15 mouse cellular contexts compared by ENCODE assay signal in the genomic region with DNA sequence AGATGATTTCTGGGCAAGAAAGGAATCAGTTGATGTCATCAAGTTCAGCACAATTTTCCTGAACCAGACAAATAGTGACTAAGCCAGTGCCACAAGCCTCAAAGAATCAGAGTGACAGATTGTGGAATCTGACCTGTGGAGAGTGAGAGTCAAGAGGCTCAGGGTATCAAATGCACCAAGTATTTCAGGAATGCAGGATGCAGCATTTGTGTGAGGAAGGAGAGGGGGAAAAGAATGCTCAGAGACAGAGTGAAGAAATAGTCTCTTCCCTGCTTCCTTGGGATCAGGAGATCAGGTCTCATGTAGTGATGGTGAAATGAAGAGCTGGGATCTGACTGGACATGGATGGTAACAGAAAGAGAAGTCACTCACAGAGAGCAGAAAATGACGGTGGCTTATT.
DNase-seq lines count a peak whose midpoint lies in the region; ATAC-seq and TF ChIP-seq lines count a peak whose summit lies in the region.
"Had no signal": no experiment of that assay in that cellular context is flagged by ENCODE, and none has a peak within 500 bp of the region (broad histone marks: within the 10 kb centered on the region; RNA-seq: fewer than 3 reads in every experiment).

No protein-coding gene starts in this region.

- peaks cover 7% of the 10 kb centered on the region; the same call in 1 of the 2 replicates for H3K4me1 ChIP-seq in kidney, embryonic 15.5 days
- H3K4me1 ChIP-seq in embryonic facial prominence, embryonic 11.5 days (ENCODE audit: control insufficient read depth, insufficient read depth, low read length): 0 out of 2 replicates have a peak, but pooled peaks cover 2% of the 10 kb centered on the region
- H3K4me1 ChIP-seq: midbrain, embryonic 13.5 days; neural tube, embryonic 12.5 days; stomach, embryonic 15.5 days had no signal

- H3K4me2 ChIP-seq in kidney, embryonic 15.5 days: no peak overlapping the region
- no peak overlapping the region for H3K4me2 ChIP-seq in embryonic facial prominence, embryonic 11.5 days (ENCODE audit: low read depth, low read length)
- H3K4me2 ChIP-seq: midbrain, embryonic 13.5 days; neural tube, embryonic 12.5 days; stomach, embryonic 15.5 days had no signal

- H3K4me3 ChIP-seq in kidney, embryonic 15.5 days (replicated peaks): no peak overlapping the region
- H3K4me3 ChIP-seq in C2C12 (ENCODE audit: insufficient read depth, poor library complexity, severe bottlenecking): no peak overlapping the region
- no peak overlapping the region for H3K4me3 ChIP-seq in embryonic facial prominence, embryonic 11.5 days (ENCODE audit: low read depth, low read length)
- H3K4me3 ChIP-seq: midbrain, embryonic 13.5 days; neural tube, embryonic 12.5 days; stomach, embryonic 15.5 days had no signal

- DNase-seq in kidney, adult 9 months: no peak
- DNase-seq in Muller cell, postnatal 12 days (ENCODE audit: inconsistent ontology term): peak; percentile 89
- DNase-seq in embryonic facial prominence, embryonic 11.5 days (ENCODE audit: low spot score): peak; percentile 56
- no peak for DNase-seq in cerebellum, postnatal 4 days (ENCODE audit: low spot score in 2 of 2)
- DNase-seq: cerebellum, postnatal 36 days; gastrocnemius, postnatal 36 days; liver; lung, postnatal 10 days had no signal

- H3ac ChIP-seq in C2C12 (ENCODE audit: control insufficient read depth, insufficient read length, low read depth): no peak overlapping the region

- 48% methylated on average over 1 of the region's 1 CpGs for WGBS in kidney, embryonic 15.5 days
- 23% methylated on average over 1 of the region's 1 CpGs for WGBS in embryonic facial prominence, embryonic 11.5 days

- ATAC-seq in kidney, embryonic 15.5 days (replicated peaks; ENCODE audit: low FRiP score): peak; percentile 43
- no peak for ATAC-seq in embryonic facial prominence, embryonic 11.5 days (replicated peaks; ENCODE audit: insufficient number of reproducible peaks, low FRiP score, low TSS enrichment, low read depth)
- ATAC-seq in megakaryocyte progenitor cell, adult 5-6 weeks (replicated peaks; ENCODE audit: poor library complexity): no peak
- ATAC-seq: activated CD4-positive, CD25-positive, alpha-beta regulatory T cell, adult 4 months; midbrain, embryonic 13.5 days had no signal

- no peaks in the 10 kb centered on the region for H3K36me3 ChIP-seq in kidney, embryonic 15.5 days
- H3K36me3 ChIP-seq in C2C12 (ENCODE audit: control insufficient read depth, insufficient read depth): no peaks in the 10 kb centered on the region
- H3K36me3 ChIP-seq in embryonic facial prominence, embryonic 11.5 days (replicated peaks; ENCODE audit: control insufficient read depth, insufficient read depth, low read depth, low read length): no peaks in the 10 kb centered on the region
- H3K36me3 ChIP-seq: midbrain, embryonic 13.5 days; neural tube, embryonic 12.5 days; stomach, embryonic 15.5 days had no signal

- 0 out of 2 replicates have a peak overlapping the region, but pooled peaks have one; percentile 2 for H3K27ac ChIP-seq in kidney, embryonic 15.5 days
- H3K27ac ChIP-seq in embryonic facial prominence, embryonic 11.5 days (replicated peaks; ENCODE audit: low read depth, low read length): no peak overlapping the region
- H3K27ac ChIP-seq: midbrain, embryonic 13.5 days; neural tube, embryonic 12.5 days; stomach, embryonic 15.5 days had no signal

- TF ChIP-seq CTCF in C2C12 (IDR thresholded peaks at IDR 0.05; ENCODE audit: control insufficient read depth, insufficient read depth, insufficient read length): no peak

- no peaks in the 10 kb centered on the region for H3K79me3 ChIP-seq in C2C12 (ENCODE audit: low read depth)

- no peaks in the 10 kb centered on the region for H3K9me3 ChIP-seq in kidney, embryonic 15.5 days (replicated peaks)
- no peaks in the 10 kb centered on the region for H3K9me3 ChIP-seq in embryonic facial prominence, embryonic 11.5 days (replicated peaks; ENCODE audit: control insufficient read depth, low read length)
- H3K9me3 ChIP-seq: midbrain, embryonic 13.5 days; neural tube, embryonic 12.5 days; stomach, embryonic 15.5 days had no signal

- no peak overlapping the region for H3K9ac ChIP-seq in kidney, embryonic 15.5 days
- no peak overlapping the region for H3K9ac ChIP-seq in embryonic facial prominence, embryonic 11.5 days (replicated peaks; ENCODE audit: low read length)
- H3K9ac ChIP-seq: midbrain, embryonic 13.5 days; neural tube, embryonic 12.5 days; stomach, embryonic 15.5 days had no signal

- H3K79me2 ChIP-seq in C2C12 (ENCODE audit: control insufficient read depth, insufficient read depth): no peaks in the 10 kb centered on the region

- H3K27me3 ChIP-seq in kidney, embryonic 15.5 days: no peaks in the 10 kb centered on the region
- H3K27me3 ChIP-seq in C2C12 (ENCODE audit: control insufficient read depth, insufficient read depth, insufficient read length): no peaks in the 10 kb centered on the region
- H3K27me3 ChIP-seq in embryonic facial prominence, embryonic 11.5 days (ENCODE audit: control insufficient read depth, insufficient read depth, low read length): no peaks in the 10 kb centered on the region
- H3K27me3 ChIP-seq: midbrain, embryonic 13.5 days; neural tube, embryonic 12.5 days; stomach, embryonic 15.5 days had no signal

TF ChIP-seq in C2C12, 6 proteins besides CTCF, POLR2A, EP300 and RAD21:
- peak; percentile 57 for TF ChIP-seq CEBPB (IDR thresholded peaks at IDR 0.05; ENCODE audit: low read depth)
- TF ChIP-seq MAX (IDR thresholded peaks at IDR 0.05): peak; percentile 25
- TF ChIP-seq MYOD1 (IDR thresholded peaks at IDR 0.05; ENCODE audit: control insufficient read depth, insufficient read length, low read depth): no peak
- no peak for TF ChIP-seq MYOG (IDR thresholded peaks at IDR 0.05; ENCODE audit: control insufficient read depth, extremely low read depth, insufficient read length)
- no peak for TF ChIP-seq USF1 (IDR thresholded peaks at IDR 0.05; ENCODE audit: low read depth)
- peak; percentile 36 for TF ChIP-seq FOSL1 (IDR thresholded peaks at IDR 0.05; ENCODE audit: insufficient read depth, low read length, poor library complexity, severe bottlenecking)

Comparison
In these comparisons a context has a peak if more than half of its experiments do, and no peak if none do; other contexts are left out.
1. DNase-seq: peak in Muller cell, postnatal 12 days (single experiment) and embryonic facial prominence, embryonic 11.5 days (single experiment); none in kidney, adult 9 months (single experiment) and cerebellum, postnatal 4 days (0 of 2).